Mouse (Mus musculus) gastrocnemius, adult 2 months (tissue): ENCODE data around the gene Fermt3. TPM values are rescaled to one million over a fixed set of nuclear protein-coding genes. Genes with fewer than 3 reads are reported as not detected.
A peak's percentile ranks its signal among the peaks of the same experiment; 100 is the strongest.

Source experiments
- DNase-seq: peaks from one replicate; pipeline ENCODE4 v3.0.0; 2022
- H3K27ac ChIP-seq: fragments of 200-600 bp; 2 replicates; pipeline ENCODE4 v1.8.1; 2022; ENCODE audit warnings: mild to moderate bottlenecking
- H3K4me3 ChIP-seq: fragments of 200-600 bp; 2 replicates; pipeline ENCODE4 v1.8.1; 2022; ENCODE audit warnings: mild to moderate bottlenecking, moderate library complexity
- CTCF ChIP-seq: fragments of 200-600 bp; IDR thresholded peaks from 2 replicates; pipeline ENCODE4 v1.8.1; 2022; ENCODE audit warnings: antibody characterized with exemption, mild to moderate bottlenecking, moderate library complexity
- intact Hi-C: fragments of 180-260 bp; cut with DNase I; formaldehyde crosslinking; loops from one replicate; pipeline ENCODE4 v1.15.1; 2025
- total RNA-seq, 2 experiments: library from RNA; stranded (reverse); gene quantifications; 2 replicates each; pipeline ENCODE4 v1.2.3; 2021

The Fermt3 gene
- total RNA-seq, 2 experiments from 2014 or later: 0.71 to 0.86 TPM

- intact Hi-C loops: loop anchor here (1.0 to 2.0 kb wide), 2 partner anchors 10 to 17 kb away; partner anchors contain the start of gene Gpr137
Observed at GRCm38 (mm10) chr19:6951994-6952711, 67.1 kb downstream of the Fermt3 start.

DNA sequence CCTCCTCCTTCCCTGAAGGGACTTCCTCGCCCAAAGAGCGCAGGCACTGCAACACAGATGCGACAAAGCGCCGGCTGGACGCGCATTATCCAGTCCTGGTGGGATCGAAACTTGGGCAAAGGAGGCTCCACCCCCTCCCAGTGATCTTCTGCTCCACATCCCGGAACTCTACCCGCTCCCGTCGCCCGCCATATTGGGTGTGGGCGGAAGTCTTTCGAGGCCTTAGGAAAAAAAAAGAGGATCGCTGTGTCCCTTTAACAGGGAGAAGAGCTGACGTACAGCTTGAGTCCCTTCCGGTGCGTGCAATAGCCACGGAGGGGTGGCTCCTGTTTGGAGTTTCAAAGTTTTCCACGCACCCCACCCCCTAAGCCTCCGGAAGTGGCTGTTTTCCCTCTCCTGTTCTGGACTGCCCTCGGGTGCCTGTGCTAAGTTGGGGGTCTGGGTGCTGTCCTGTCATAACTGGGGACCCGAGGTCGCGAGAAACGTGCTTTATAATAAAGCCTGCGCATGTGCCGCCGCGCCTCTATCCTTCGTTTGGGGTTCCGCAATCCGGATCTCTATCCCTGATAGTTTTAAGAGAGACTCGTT is 67.8 kb downstream of the Fermt3 start:
- Histone ChIP-seq H3K4me3 (peak overlapping the region; percentile 82), H3K27ac (peak overlapping the region; percentile 100)
- peak; percentile 95 for DNase-seq
- intact Hi-C loops: loop anchor here (1.0 kb wide), 1 partner anchor 9 kb away; the partner anchor contains the start of gene Gpr137
- no peak for TF ChIP-seq CTCF

More at GRCm38 (mm10) chr19:6951994-6952711, 67.1 kb downstream of the Fermt3 start:
- DNase-seq: peak; percentile 93
- no peak for TF ChIP-seq CTCF
- Histone ChIP-seq H3K27ac (peak overlapping the region; percentile 100), H3K4me3 (peak overlapping the region; percentile 82)

- peak; percentile 54 for DNase-seq
- H3K4me3 ChIP-seq: peak overlapping the region; percentile 82
- TF ChIP-seq CTCF: no peak
- intact Hi-C loops: loop anchor here (1.0 kb wide), 1 partner anchor 8 kb away; the partner anchor contains the start of gene Gpr137
- H3K27ac ChIP-seq: peak overlapping the region; percentile 100
Observed at GRCm38 (mm10) chr19:6950613-6951153, 68.6 kb downstream of the Fermt3 start.

DNA sequence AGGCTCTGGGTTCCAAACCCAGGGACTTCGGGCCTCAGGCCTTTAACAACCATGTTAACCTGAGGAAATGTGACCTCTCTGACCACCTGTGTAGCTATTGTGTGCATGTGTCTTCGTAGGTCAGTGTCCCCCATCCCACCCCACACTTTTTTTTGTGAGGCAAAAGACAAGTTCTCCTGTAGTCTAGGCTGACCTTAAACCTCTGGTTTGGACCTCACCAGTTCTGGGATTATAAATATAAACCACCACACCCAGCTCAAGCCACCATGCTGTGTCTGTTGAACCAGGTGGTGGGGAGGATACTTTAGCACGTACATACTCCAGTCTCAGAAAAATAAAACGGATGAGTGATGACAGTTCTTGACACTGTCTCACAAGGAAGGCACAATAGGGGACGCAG is 69.3 kb downstream of the Fermt3 start:
- Histone ChIP-seq H3K27ac (no peak overlapping the region; the same call in 1 of the 2 replicates), H3K4me3 (peak overlapping the region; percentile 82)
- intact Hi-C loops: no loop called here
- DNase-seq: no peak
- no peak for TF ChIP-seq CTCF

GRCm38 (mm10) chr19:6949532-6949931 is 69.7 kb downstream of the Fermt3 start:
- Histone ChIP-seq H3K4me3 (no peak overlapping the region), H3K27ac (no peak overlapping the region)
- intact Hi-C loops: no loop called here
- no peak for TF ChIP-seq CTCF
- DNase-seq: no peak

Other genes starting within 250 kb of the Fermt3 start
- gene Rps6ka4, start 178.8 kb downstream of the Fermt3 start, total RNA-seq: 1 to 10 TPM; 9.3 to 9.4 TPM
- gene Ccdc88b, start 161.3 kb downstream of the Fermt3 start, total RNA-seq: under 1 TPM; 0.46 to 0.59 TPM
- 10 to 100 TPM; 32.7 to 41.3 TPM for gene Trmt112, start 109.8 kb downstream of the Fermt3 start, total RNA-seq
- gene Prdx5, start 109.4 kb downstream of the Fermt3 start, total RNA-seq: 100 to 1,000 TPM; 177 to 270 TPM
- gene Esrra, start 97.7 kb downstream of the Fermt3 start, total RNA-seq: 100 to 1,000 TPM in 1 of 2 experiments, 10 to 100 TPM in 1; 80.0 to 108 TPM
- gene Catsperz, start 94.1 kb downstream of the Fermt3 start, total RNA-seq: not detected
- not detected for gene Kcnk4, start 85.0 kb downstream of the Fermt3 start, total RNA-seq
- 10 to 100 TPM; 10.8 to 14.4 TPM for gene Bad, start 77.6 kb downstream of the Fermt3 start, total RNA-seq
- 10 to 100 TPM in 1 of 2 experiments, 1 to 10 TPM in 1; 8.2 to 13.8 TPM for gene Gpr137, start 77.0 kb downstream of the Fermt3 start, total RNA-seq
- gene Ppp1r14b, start 44.5 kb downstream of the Fermt3 start, total RNA-seq: 100 to 1,000 TPM; 121 to 127 TPM
- 10 to 100 TPM in 1 of 2 experiments, 1 to 10 TPM in 1; 9.1 to 11.0 TPM for gene Plcb3, start 43.0 kb downstream of the Fermt3 start, total RNA-seq
- 10 to 100 TPM in 1 of 2 experiments, 1 to 10 TPM in 1; 7.9 to 11.2 TPM for gene Fkbp2, start 39.0 kb downstream of the Fermt3 start, total RNA-seq
- 100 to 1,000 TPM; 142 to 219 TPM for gene Vegfb, start 31.8 kb downstream of the Fermt3 start, total RNA-seq
- gene Dnajc4, start 26.9 kb downstream of the Fermt3 start, total RNA-seq: 10 to 100 TPM; 35.3 to 37.6 TPM
- gene Nudt22, start 23.4 kb downstream of the Fermt3 start, total RNA-seq: 10 to 100 TPM; 12.8 to 15.9 TPM
- gene Trpt1, start 23.3 kb downstream of the Fermt3 start, total RNA-seq: 10 to 100 TPM; 22.5 to 26.1 TPM
- gene Stip1, start 20.5 kb upstream of the Fermt3 start, total RNA-seq: 100 to 1,000 TPM in 1 of 2 experiments, 10 to 100 TPM in 1; 89.9 to 125 TPM
- 100 to 1,000 TPM; 261 to 294 TPM for gene Macrod1, start 37.3 kb upstream of the Fermt3 start, total RNA-seq
- gene Flrt1, start 86.3 kb upstream of the Fermt3 start, total RNA-seq: under 1 TPM; 0.53 to 0.54 TPM
- gene Otub1, start 186.8 kb upstream of the Fermt3 start, total RNA-seq: 10 to 100 TPM; 45.0 to 50.3 TPM
- gene Cox8a, start 198.1 kb upstream of the Fermt3 start, total RNA-seq: 100 to 1,000 TPM in 1 of 2 experiments, 10 to 100 TPM in 1; 72.4 to 113 TPM
- 10 to 100 TPM in 1 of 2 experiments, 1 to 10 TPM in 1; 10.0 to 12.7 TPM for gene Naa40, start 221.7 kb upstream of the Fermt3 start, total RNA-seq
- gene Rcor2, start 247.9 kb upstream of the Fermt3 start, total RNA-seq: 1 to 10 TPM; 1.6 to 2.0 TPM